Mouse (Mus musculus): ENCODE results near the gene Rab37. TPM values are rescaled to one million over a fixed set of nuclear protein-coding genes. Genes with fewer than 3 reads are reported as not detected.

Gene Rab37
- polyA plus RNA-seq, 1 experiment from 2014 or later: 2.2 TPM

DNA sequence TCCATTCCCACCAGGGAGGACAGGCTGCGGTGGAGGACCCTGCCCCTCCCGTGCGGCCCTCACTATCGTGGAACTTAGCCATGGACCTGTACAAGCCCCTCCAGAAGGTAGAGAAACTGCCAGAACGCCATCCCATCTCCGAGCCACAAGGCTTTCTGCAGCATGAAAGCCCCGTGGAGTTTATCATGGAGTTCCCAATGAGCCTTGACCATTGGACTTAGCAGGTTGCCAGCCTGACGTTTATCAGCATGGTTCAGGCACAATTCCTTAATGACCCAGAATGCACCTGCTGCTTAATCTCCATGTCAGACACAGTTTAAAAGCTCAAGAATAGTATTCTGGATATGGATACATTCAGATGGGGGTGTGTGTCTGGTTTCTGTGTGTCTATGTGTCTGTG lies 6.2 kb upstream of the Rab37 start:
- Histone ChIP-seq H3K9ac (no peak overlapping the region), H3K27me3 (peaks cover 18% of the 10 kb centered on the region), H3K4me3 (replicated peaks) (no peak overlapping the region), H3K27ac (replicated peaks) (no peak overlapping the region), H3K4me2 (no peak overlapping the region), H3K4me1 (replicated peaks) (no peaks in the 10 kb centered on the region), H3K36me3 (replicated peaks) (no peaks in the 10 kb centered on the region), H3K9me3 (replicated peaks) (no peaks in the 10 kb centered on the region)
- ATAC-seq (ENCODE audit: insufficient read depth): no peak
- 54% methylated on average over 8 of the region's 8 CpGs for WGBS (ENCODE audit: insufficient replicate concordance)

DNA sequence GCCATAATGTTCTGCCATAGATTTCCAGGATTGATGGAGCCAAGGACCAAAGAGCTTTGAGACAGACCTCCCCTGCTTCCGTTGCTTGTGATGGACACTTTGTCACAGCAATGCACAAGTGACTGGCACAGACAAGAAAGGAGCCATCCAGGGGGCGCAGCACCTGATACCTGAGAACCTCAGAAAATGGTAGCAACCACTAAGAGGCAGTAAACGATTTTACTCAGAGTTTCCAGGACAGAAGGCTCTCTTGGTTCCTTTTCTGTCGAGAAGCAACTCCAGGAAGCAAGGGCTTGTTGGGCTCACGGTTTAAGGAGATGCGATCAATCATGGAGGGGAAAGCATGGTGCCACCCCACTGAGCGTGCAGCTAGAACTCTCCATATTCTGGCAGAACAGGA lies 5.0 kb upstream of the Rab37 start:
- no peak for ATAC-seq (ENCODE audit: insufficient read depth)
- Histone ChIP-seq H3K27me3 (peaks cover 29% of the 10 kb centered on the region), H3K36me3 (replicated peaks) (no peaks in the 10 kb centered on the region), H3K9ac (no peak overlapping the region), H3K9me3 (replicated peaks) (no peaks in the 10 kb centered on the region), H3K4me3 (replicated peaks) (no peak overlapping the region), H3K27ac (replicated peaks) (no peak overlapping the region), H3K4me1 (replicated peaks) (no peaks in the 10 kb centered on the region), H3K4me2 (no peak overlapping the region)
- WGBS (ENCODE audit: insufficient replicate concordance): 39% methylated on average over 7 of the region's 7 CpGs

GRCm38 (mm10) chr11:115089853-115090252 lies 1.4 kb upstream of the Rab37 start:
- H3K9me3 ChIP-seq (replicated peaks): 0 out of 2 replicates have a peak, but pooled peaks cover 4% of the 10 kb centered on the region
- no peak overlapping the region for H3K9ac ChIP-seq
- H3K4me3 ChIP-seq (replicated peaks): no peak overlapping the region
- peaks cover 32% of the 10 kb centered on the region for H3K27me3 ChIP-seq
- no peaks in the 10 kb centered on the region for H3K4me1 ChIP-seq (replicated peaks)
- WGBS (ENCODE audit: insufficient replicate concordance): 60% methylated on average over 6 of the region's 6 CpGs
- H3K27ac ChIP-seq (replicated peaks): no peak overlapping the region
- H3K36me3 ChIP-seq (replicated peaks): no peaks in the 10 kb centered on the region
- no peak for ATAC-seq (ENCODE audit: insufficient read depth)
- H3K4me2 ChIP-seq: no peak overlapping the region

GRCm38 (mm10) chr11:115092140-115092539 lies 909 bp downstream of the Rab37 start:
- Histone ChIP-seq H3K9me3 (replicated peaks) (0 out of 2 replicates have a peak, but pooled peaks cover 4% of the 10 kb centered on the region), H3K4me1 (replicated peaks) (no peaks in the 10 kb centered on the region), H3K4me3 (replicated peaks) (no peak overlapping the region), H3K4me2 (no peak overlapping the region), H3K27ac (replicated peaks) (no peak overlapping the region), H3K9ac (no peak overlapping the region), H3K36me3 (replicated peaks) (no peaks in the 10 kb centered on the region), H3K27me3 (peaks cover 29% of the 10 kb centered on the region)
- no peak for ATAC-seq (ENCODE audit: insufficient read depth)
- 17% methylated on average over 4 of the region's 4 CpGs for WGBS (ENCODE audit: insufficient replicate concordance)

DNA sequence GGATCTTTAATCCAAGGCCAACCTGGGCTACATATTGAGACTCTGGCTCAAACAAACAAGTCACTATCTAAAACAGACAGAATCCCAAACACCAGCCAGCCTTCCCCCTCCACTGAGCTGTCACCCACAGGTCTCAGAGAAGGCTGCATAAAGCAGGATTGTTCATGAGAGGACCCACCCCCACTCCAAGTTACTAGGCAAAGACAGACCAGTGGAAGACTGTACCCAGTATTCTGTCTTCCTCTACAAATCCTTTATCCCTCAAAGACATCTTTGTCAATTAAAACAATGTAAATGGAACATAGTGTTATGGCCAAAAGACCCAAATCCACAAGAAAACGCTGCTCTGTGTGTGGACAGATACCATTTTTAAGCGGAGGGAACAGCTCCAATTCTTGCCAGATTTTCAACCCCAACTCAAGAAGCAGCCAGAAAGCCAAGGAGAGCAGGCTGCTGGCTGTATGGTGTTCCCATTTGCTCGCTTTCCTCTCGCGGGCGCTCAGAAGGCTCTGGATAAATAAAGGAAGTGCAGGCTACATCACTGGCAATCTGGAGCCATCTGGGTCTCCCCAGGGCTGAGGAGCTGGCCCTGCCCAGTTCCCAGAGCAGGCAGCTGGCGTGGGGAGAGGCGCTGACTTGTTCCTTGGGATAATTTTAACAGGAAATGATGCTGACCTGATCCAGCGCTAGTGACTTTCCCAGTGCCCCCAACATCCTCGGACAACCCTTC lies 7.1 kb downstream of the Rab37 start:
- H3K9me3 ChIP-seq (replicated peaks): 0 out of 2 replicates have a peak, but pooled peaks cover under 1% of the 10 kb centered on the region
- no peaks in the 10 kb centered on the region for H3K4me1 ChIP-seq (replicated peaks)
- no peak for ATAC-seq (ENCODE audit: insufficient read depth)
- no peak overlapping the region for H3K4me2 ChIP-seq
- 38% methylated on average over 10 of the region's 10 CpGs for WGBS (ENCODE audit: insufficient replicate concordance)
- no peak overlapping the region for H3K9ac ChIP-seq
- H3K27me3 ChIP-seq: no peaks in the 10 kb centered on the region
- no peak overlapping the region for H3K27ac ChIP-seq (replicated peaks)
- no peak overlapping the region for H3K4me3 ChIP-seq (replicated peaks)
- H3K36me3 ChIP-seq (replicated peaks): no peaks in the 10 kb centered on the region

- Histone ChIP-seq H3K27ac (replicated peaks) (no peak overlapping the region), H3K27me3 (no peaks in the 10 kb centered on the region), H3K4me1 (replicated peaks) (no peaks in the 10 kb centered on the region), H3K9ac (no peak overlapping the region), H3K36me3 (replicated peaks) (no peaks in the 10 kb centered on the region), H3K4me3 (replicated peaks) (no peak overlapping the region), H3K4me2 (no peak overlapping the region), H3K9me3 (replicated peaks) (no peaks in the 10 kb centered on the region)
- 54% methylated on average over 16 of the region's 16 CpGs for whole genome bisulfite sequencing (ENCODE audit: insufficient replicate concordance)
- no peak for ATAC-seq (ENCODE audit: insufficient read depth)
Measured at GRCm38 (mm10) chr11:115099241-115099840, 8.1 kb downstream of the Rab37 start.

DNA sequence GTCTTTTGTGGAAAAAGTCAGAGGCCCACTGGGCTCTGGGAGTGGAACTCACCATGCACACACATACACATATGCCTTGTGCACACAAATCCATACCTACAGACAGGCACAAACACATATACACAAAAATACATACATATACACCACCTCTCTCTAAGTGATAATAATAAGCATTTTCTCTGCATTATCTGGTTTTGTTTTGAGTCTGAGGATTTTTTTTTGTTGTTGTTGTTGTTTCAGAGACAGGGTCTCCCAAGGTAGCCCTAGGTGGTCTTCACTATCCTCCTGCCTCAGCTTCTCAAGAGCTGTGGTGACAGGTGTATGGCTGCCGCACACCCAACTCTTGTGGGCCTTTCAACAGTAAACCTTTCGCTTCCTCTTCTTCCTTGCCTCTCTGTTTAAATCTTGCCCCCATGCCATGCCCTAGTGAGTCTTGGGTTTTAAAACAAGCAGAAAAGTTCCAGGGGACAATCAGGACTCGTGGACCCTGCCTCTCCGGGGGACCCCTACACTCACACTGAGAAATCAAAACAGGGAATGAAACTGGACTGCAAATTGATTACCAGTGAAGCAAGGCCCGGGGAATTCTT lies 8.9 kb downstream of the Rab37 start:
- no peak overlapping the region for H3K9ac ChIP-seq
- H3K4me3 ChIP-seq (replicated peaks): no peak overlapping the region
- H3K9me3 ChIP-seq (replicated peaks): no peaks in the 10 kb centered on the region
- ATAC-seq (ENCODE audit: insufficient read depth): no peak
- H3K27me3 ChIP-seq: no peaks in the 10 kb centered on the region
- H3K4me1 ChIP-seq (replicated peaks): no peaks in the 10 kb centered on the region
- no peak overlapping the region for H3K4me2 ChIP-seq
- WGBS (ENCODE audit: insufficient replicate concordance): 53% methylated on average over 5 of the region's 5 CpGs
- no peak overlapping the region for H3K27ac ChIP-seq (replicated peaks)
- no peaks in the 10 kb centered on the region for H3K36me3 ChIP-seq (replicated peaks)

- ATAC-seq (ENCODE audit: insufficient read depth): no peak
- Histone ChIP-seq H3K4me3 (replicated peaks) (no peak overlapping the region), H3K36me3 (replicated peaks) (no peaks in the 10 kb centered on the region), H3K9me3 (replicated peaks) (no peaks in the 10 kb centered on the region), H3K9ac (no peak overlapping the region), H3K4me1 (replicated peaks) (no peaks in the 10 kb centered on the region), H3K27me3 (no peaks in the 10 kb centered on the region), H3K4me2 (no peak overlapping the region), H3K27ac (replicated peaks) (no peak overlapping the region)
- WGBS (ENCODE audit: insufficient replicate concordance): 69% methylated on average over 7 of the region's 7 CpGs
Measured at GRCm38 (mm10) chr11:115100741-115101140, 9.5 kb downstream of the Rab37 start.

GRCm38 (mm10) chr11:115101615-115102051 lies 10.4 kb downstream of the Rab37 start:
- Histone ChIP-seq H3K4me3 (replicated peaks) (no peak overlapping the region), H3K27ac (replicated peaks) (no peak overlapping the region), H3K4me1 (replicated peaks) (no peaks in the 10 kb centered on the region), H3K9me3 (replicated peaks) (no peaks in the 10 kb centered on the region), H3K27me3 (no peaks in the 10 kb centered on the region), H3K36me3 (replicated peaks) (no peaks in the 10 kb centered on the region), H3K4me2 (no peak overlapping the region), H3K9ac (no peak overlapping the region)
- WGBS (ENCODE audit: insufficient replicate concordance): 61% methylated on average over 6 of the region's 6 CpGs
- ATAC-seq (ENCODE audit: insufficient read depth): no peak

- 85% methylated on average over 9 of the region's 9 CpGs for WGBS (ENCODE audit: insufficient replicate concordance)
- Histone ChIP-seq H3K27ac (replicated peaks) (no peak overlapping the region), H3K36me3 (replicated peaks) (no peaks in the 10 kb centered on the region), H3K27me3 (no peaks in the 10 kb centered on the region), H3K9ac (no peak overlapping the region), H3K4me1 (replicated peaks) (no peaks in the 10 kb centered on the region), H3K9me3 (replicated peaks) (no peaks in the 10 kb centered on the region), H3K4me3 (replicated peaks) (no peak overlapping the region), H3K4me2 (no peak overlapping the region)
- no peak for ATAC-seq (ENCODE audit: insufficient read depth)
Measured at GRCm38 (mm10) chr11:115102116-115102515, 10.9 kb downstream of the Rab37 start.

DNA sequence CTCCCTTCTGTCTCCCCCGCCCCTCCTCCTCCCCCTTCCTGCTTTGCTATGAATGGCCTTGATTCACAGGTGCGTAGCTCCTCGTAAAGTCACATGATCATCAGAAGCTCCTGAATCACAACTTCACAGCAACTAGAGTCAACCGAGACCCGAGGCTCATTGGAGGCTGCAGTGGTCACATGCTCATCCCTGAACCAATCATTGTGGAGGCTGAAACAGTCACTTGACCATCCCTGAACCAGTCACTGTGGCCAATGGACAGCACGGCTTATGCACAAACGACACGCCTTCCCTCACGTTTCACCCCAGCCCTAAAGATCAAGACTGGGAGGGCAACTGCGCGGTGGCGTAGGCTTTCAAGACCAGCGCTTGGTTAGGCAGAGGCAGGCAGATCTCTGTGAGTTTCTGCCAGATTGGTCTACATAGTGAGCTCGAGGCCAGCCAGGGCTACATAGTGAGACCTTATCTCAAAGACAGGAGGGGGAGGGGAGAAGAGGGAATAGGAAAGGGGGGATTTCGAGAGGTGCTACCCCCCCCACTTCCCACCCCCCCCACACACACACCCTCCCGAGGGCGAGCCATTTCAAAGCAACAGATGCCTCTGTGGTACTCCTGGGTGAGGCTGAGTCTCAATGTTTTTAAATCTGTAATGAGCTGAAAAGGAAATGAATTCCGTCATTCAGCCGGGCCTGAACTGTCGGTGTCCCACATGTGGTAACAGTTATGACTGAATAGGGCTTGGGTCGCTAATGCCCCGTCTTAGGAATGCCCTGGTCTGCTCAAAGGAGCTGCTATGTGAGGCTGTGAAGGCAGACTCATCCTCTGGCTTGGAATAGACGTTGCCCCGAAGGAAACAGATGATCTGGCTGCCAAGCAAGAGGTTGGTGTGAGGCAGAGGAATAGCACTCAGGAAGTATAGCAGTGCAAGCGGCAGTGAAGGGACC lies 12.5 kb downstream of the Rab37 start:
- no peaks in the 10 kb centered on the region for H3K27me3 ChIP-seq
- no peak overlapping the region for H3K4me3 ChIP-seq (replicated peaks)
- no peak overlapping the region for H3K27ac ChIP-seq (replicated peaks)
- WGBS (ENCODE audit: insufficient replicate concordance): 71% methylated on average over 25 of the region's 25 CpGs
- H3K4me1 ChIP-seq (replicated peaks): no peaks in the 10 kb centered on the region
- no peak overlapping the region for H3K4me2 ChIP-seq
- no peaks in the 10 kb centered on the region for H3K36me3 ChIP-seq (replicated peaks)
- no peak overlapping the region for H3K9ac ChIP-seq
- no peaks in the 10 kb centered on the region for H3K9me3 ChIP-seq (replicated peaks)
- no peak for ATAC-seq (ENCODE audit: insufficient read depth)

Measured in liver, embryonic 15.5 days (tissue).